Mouse (Mus musculus) embryonic facial prominence, embryonic 11.5 days (tissue): ENCODE measurements around the gene Ndufb6. TPM values are rescaled to one million over a fixed set of nuclear protein-coding genes. Genes with fewer than 3 reads are reported as not detected.

ENCODE experiments used
- ATAC-seq: fragments of 200-750 bp; cut with Nextera tagmentation; replicated peaks from 2 replicates; pipeline ENCODE4 v1.8.0; 2017; ENCODE audit warnings: low read depth; ENCODE audit not compliant: insufficient number of reproducible peaks, low FRiP score, low TSS enrichment
- DNase-seq: peaks from one replicate; pipeline ENCODE4 v3.0.0-alpha.2; 2015; ENCODE audit warnings: low spot score
- H3K27ac ChIP-seq: fragments of 300-500 bp; sonication (generic); replicated peaks from 2 replicates; pipeline ENCODE4 v1.5.1; 2014; ENCODE audit warnings: mild to moderate bottlenecking, low read depth, low read length, control low read depth
- H3K27me3 ChIP-seq: fragments of 300-500 bp; sonication (generic); 2 replicates; pipeline ENCODE4 v1.6.1; 2014; ENCODE audit warnings: mild to moderate bottlenecking, low read length, moderate library complexity, mixed read lengths; ENCODE audit not compliant: control insufficient read depth, insufficient read depth
- H3K36me3 ChIP-seq: fragments of 300-500 bp; sonication (generic); replicated peaks from 2 replicates; pipeline ENCODE4 v1.6.1; 2014; ENCODE audit warnings: low read depth, mild to moderate bottlenecking, low read length, moderate library complexity, mixed read lengths; ENCODE audit not compliant: control insufficient read depth, insufficient read depth
- H3K4me1 ChIP-seq: fragments of 300-500 bp; sonication (generic); 2 replicates; pipeline ENCODE4 v1.6.1; 2014; ENCODE audit warnings: low read length, mixed read lengths; ENCODE audit not compliant: control insufficient read depth, insufficient read depth
- H3K4me2 ChIP-seq: fragments of 300-500 bp; sonication (generic); 2 replicates; pipeline ENCODE4 v1.6.1; 2014; ENCODE audit warnings: low read depth, mild to moderate bottlenecking, control low read depth, low read length, moderate library complexity
- H3K4me3 ChIP-seq: fragments of 300-500 bp; sonication (generic); 2 replicates; pipeline ENCODE4 v1.5.1; 2014; ENCODE audit warnings: low read depth, low read length, control low read depth
- H3K9ac ChIP-seq: fragments of 300-500 bp; sonication (generic); replicated peaks from 2 replicates; pipeline ENCODE4 v1.6.1; 2014; ENCODE audit warnings: mild to moderate bottlenecking, control low read depth, low read length
- H3K9me3 ChIP-seq: fragments of 300-500 bp; sonication (generic); replicated peaks from 2 replicates; pipeline ENCODE4 v1.6.1; 2016; ENCODE audit warnings: mild to moderate bottlenecking, low read length, inconsistent platforms, mixed read lengths; ENCODE audit not compliant: control insufficient read depth
- WGBS: fragments of 180-500 bp; shearing (Covaris S2); extraction: QIAGEN DNeasy Blood & Tissue Kit; methylation state at CpG from one replicate; pipeline ENCODE4 v1.1.7; 2014; 5-methylcytosine and 5-hydroxymethylcytosine counted together
- polyA plus RNA-seq: library from polyadenylated mRNA; unstranded; fragments of >200 nt; fragmentation: Nextera tagmentation; extraction: Ambion mirVana; gene quantifications from 2 replicates; pipeline ENCODE4 v1.2.1, GENCODE M21; 2014

Gene Ndufb6
- polyA plus RNA-seq, 1 experiment from 2014 or later = 314 TPM

- Histone ChIP-seq H3K4me2 (no peak overlapping the region), H3K36me3 (no peaks in the 10 kb centered on the region), H3K9ac (no peak overlapping the region), H3K9me3 (no peaks in the 10 kb centered on the region), H3K27me3 (no peaks in the 10 kb centered on the region), H3K27ac (no peak overlapping the region), H3K4me1 (no peaks in the 10 kb centered on the region; the same call in 1 of the 2 replicates), H3K4me3 (no peak overlapping the region)
- ATAC-seq (no peak), DNase-seq (no peak)
- 82% methylated on average over 8 of the region's 8 CpGs for WGBS
Measured at GRCm38 (mm10) chr4:40244035-40244434, 35.2 kb downstream of the Ndufb6 start.

- H3K4me1 ChIP-seq = no peaks in the 10 kb centered on the region; the same call in 1 of the 2 replicates
- DNase-seq (no peak), ATAC-seq (no peak)
- H3K27ac ChIP-seq = no peak overlapping the region
- no peaks in the 10 kb centered on the region for H3K36me3 ChIP-seq
- WGBS = 83% methylated on average over 4 of the region's 4 CpGs
- no peak overlapping the region for H3K4me2 ChIP-seq
- H3K9me3 ChIP-seq = no peaks in the 10 kb centered on the region
- H3K9ac ChIP-seq = no peak overlapping the region
- no peak overlapping the region for H3K4me3 ChIP-seq
- H3K27me3 ChIP-seq = no peaks in the 10 kb centered on the region
Measured at GRCm38 (mm10) chr4:40243006-40243405, 36.2 kb downstream of the Ndufb6 start.

- 61% methylated on average over 6 of the region's 6 CpGs for WGBS
- DNase-seq (no peak), ATAC-seq (no peak)
- H3K4me3 ChIP-seq = no peak overlapping the region
- H3K27me3 ChIP-seq = no peaks in the 10 kb centered on the region
- no peaks in the 10 kb centered on the region for H3K9me3 ChIP-seq
- no peak overlapping the region for H3K4me2 ChIP-seq
- no peaks in the 10 kb centered on the region for H3K36me3 ChIP-seq
- H3K4me1 ChIP-seq = no peaks in the 10 kb centered on the region; the same call in 1 of the 2 replicates
- no peak overlapping the region for H3K9ac ChIP-seq
- H3K27ac ChIP-seq = no peak overlapping the region
Measured at GRCm38 (mm10) chr4:40241928-40242327, 37.3 kb downstream of the Ndufb6 start.

- no peak overlapping the region for H3K27ac ChIP-seq
- H3K4me3 ChIP-seq = peak overlapping the region; percentile 44
- no peaks in the 10 kb centered on the region; the same call in 1 of the 2 replicates for H3K4me1 ChIP-seq
- H3K4me2 ChIP-seq = peak overlapping the region; percentile 85
- no peaks in the 10 kb centered on the region for H3K36me3 ChIP-seq
- no peak for DNase-seq
- H3K9me3 ChIP-seq = no peaks in the 10 kb centered on the region
- peak overlapping the region; percentile 46; the same call in 1 of the 2 replicates for H3K9ac ChIP-seq
- H3K27me3 ChIP-seq = no peaks in the 10 kb centered on the region
- peak; percentile 45; the same call in 1 of the 2 replicates for ATAC-seq
- 51% methylated on average over 5 of the region's 5 CpGs for WGBS
Measured at GRCm38 (mm10) chr4:40240272-40240744, 38.9 kb downstream of the Ndufb6 start.

GRCm38 (mm10) chr4:40239409-40240271 is 39.6 kb downstream of the Ndufb6 start, which contains the start of gene Ddx58:
Ddx58 (minus strand) TSS chr4:40239828.
- Histone ChIP-seq H3K27me3 (no peaks in the 10 kb centered on the region), H3K27ac (no peak within 1 kb of the TSS), H3K4me1 (no peaks in the 10 kb centered on the region; the same call in 1 of the 2 replicates), H3K4me3 (peak within 1 kb of the TSS; percentile 44), H3K9me3 (no peaks in the 10 kb centered on the region), H3K4me2 (peak within 1 kb of the TSS; percentile 85), H3K9ac (peak within 1 kb of the TSS; percentile 46), H3K36me3 (no peaks in the 10 kb centered on the region)
- DNase-seq (peak; percentile 45), ATAC-seq (peak; percentile 49)
- 2% methylated on average over 34 of the region's 35 CpGs for WGBS

GRCm38 (mm10) chr4:40238483-40239408 is 40.5 kb downstream of the Ndufb6 start:
- H3K27me3 ChIP-seq = no peaks in the 10 kb centered on the region
- peak overlapping the region; percentile 44 for H3K4me3 ChIP-seq
- no peaks in the 10 kb centered on the region for H3K36me3 ChIP-seq
- H3K9me3 ChIP-seq = no peaks in the 10 kb centered on the region
- WGBS = under 1% methylated on average over 17 of the region's 17 CpGs
- peak overlapping the region; percentile 46 for H3K9ac ChIP-seq
- DNase-seq = peak; percentile 45
- H3K4me2 ChIP-seq = peak overlapping the region; percentile 85
- no peak overlapping the region for H3K27ac ChIP-seq
- H3K4me1 ChIP-seq = no peaks in the 10 kb centered on the region; the same call in 1 of the 2 replicates
- ATAC-seq = peak; percentile 44; the same call in 1 of the 2 replicates

- Histone ChIP-seq H3K27me3 (no peaks in the 10 kb centered on the region), H3K9ac (no peak overlapping the region), H3K27ac (no peak overlapping the region), H3K4me3 (no peak overlapping the region), H3K9me3 (no peaks in the 10 kb centered on the region), H3K36me3 (no peaks in the 10 kb centered on the region), H3K4me1 (no peaks in the 10 kb centered on the region; the same call in 1 of the 2 replicates), H3K4me2 (no peak overlapping the region)
- no peak for ATAC-seq
- DNase-seq = no peak
- WGBS = 85% methylated on average over 4 of the region's 4 CpGs
Measured at GRCm38 (mm10) chr4:40236829-40237228, 42.4 kb downstream of the Ndufb6 start.
